Mouse (Mus musculus): Measurements from ENCODE around the gene Rock2. TPM values are rescaled to one million over a fixed set of nuclear protein-coding genes. Genes with fewer than 3 reads are reported as not detected.

Gene Rock2
- polyA plus RNA-seq, 2 experiments: 18.2 to 18.3 TPM

DNA sequence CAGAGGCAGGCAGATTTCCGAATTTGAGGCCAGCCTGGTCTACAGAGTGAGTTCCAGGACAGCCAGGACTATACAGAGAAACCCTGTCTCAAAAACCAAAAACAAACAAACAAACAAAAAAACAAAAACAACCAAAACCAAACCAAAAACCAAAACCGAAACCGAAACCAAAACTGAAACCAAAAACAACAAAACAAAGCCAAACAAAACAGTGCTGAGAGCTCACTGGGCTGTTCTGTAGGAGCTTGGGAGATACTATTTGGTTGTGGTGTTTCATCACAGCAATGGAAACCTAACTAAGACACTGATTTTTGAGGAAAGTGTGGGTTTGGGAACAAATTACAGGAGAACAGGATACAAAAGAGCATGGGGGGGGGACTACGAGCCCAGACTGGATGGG, 127.5 kb downstream of the Rock2 start:
- H3K27me3 ChIP-seq (ENCODE audit: control insufficient read depth, insufficient read depth, low read length): no peaks in the 10 kb centered on the region
- TF ChIP-seq POLR2A (IDR thresholded peaks at IDR 0.05; ENCODE audit: borderline replicate concordance, extremely low read depth, insufficient read depth, insufficient read length): no peak
- DNase-seq (ENCODE audit: low spot score) (no peak), ATAC-seq (ENCODE audit: low FRiP score, low read depth) (no peak)
- no peak overlapping the region for H3K4me2 ChIP-seq (replicated peaks; ENCODE audit: low read depth, low read length, severe bottlenecking)
- no peaks in the 10 kb centered on the region for H3K4me1 ChIP-seq (ENCODE audit: control insufficient read depth, insufficient read depth, low read length)
- 82% methylated on average over 4 of the region's 4 CpGs for WGBS
- no peaks in the 10 kb centered on the region for H3K9me3 ChIP-seq (ENCODE audit: control insufficient read depth, low read length)
- no peak overlapping the region for H3K27ac ChIP-seq (replicated peaks; ENCODE audit: low read depth, low read length)
- no peak overlapping the region for H3K9ac ChIP-seq (ENCODE audit: low read depth, low read length, severe bottlenecking)
- H3K36me3 ChIP-seq (ENCODE audit: control insufficient read depth, insufficient read depth, low read length): no peaks in the 10 kb centered on the region
- H3K4me3 ChIP-seq (replicated peaks; ENCODE audit: low read length): no peak overlapping the region

DNA sequence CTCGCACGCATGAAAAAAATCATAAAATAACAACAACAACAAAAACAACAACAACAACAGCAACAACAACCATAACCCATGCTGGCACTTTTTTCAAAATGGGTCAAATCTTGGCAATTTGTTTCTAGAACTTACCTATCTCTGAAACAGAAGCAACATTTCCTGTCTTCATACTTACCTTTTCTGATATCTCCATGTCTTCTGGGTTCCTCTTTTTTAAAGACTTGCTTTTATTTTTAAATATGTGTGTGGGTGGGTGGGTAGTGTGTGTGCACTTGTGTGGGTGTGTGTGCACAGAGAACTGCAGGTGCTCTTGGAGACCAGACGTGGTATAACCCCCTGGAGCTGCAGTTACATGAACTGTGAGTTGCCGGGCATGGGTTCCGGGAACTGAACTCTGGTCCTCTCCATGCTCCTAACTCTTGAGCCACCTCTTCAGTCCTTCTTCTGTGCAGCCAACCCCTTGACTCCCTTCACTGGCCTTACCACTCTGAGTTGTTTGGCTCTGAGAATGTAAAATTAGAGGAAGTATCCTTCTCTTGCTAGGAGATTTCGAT, 129.9 kb downstream of the Rock2 start:
- DNase-seq (ENCODE audit: low spot score): no peak
- Histone ChIP-seq H3K4me2 (replicated peaks; ENCODE audit: low read depth, low read length, severe bottlenecking) (no peak overlapping the region), H3K27me3 (ENCODE audit: control insufficient read depth, insufficient read depth, low read length) (no peaks in the 10 kb centered on the region), H3K9me3 (ENCODE audit: control insufficient read depth, low read length) (no peaks in the 10 kb centered on the region), H3K36me3 (ENCODE audit: control insufficient read depth, insufficient read depth, low read length) (no peaks in the 10 kb centered on the region), H3K4me3 (replicated peaks; ENCODE audit: low read length) (no peak overlapping the region), H3K27ac (replicated peaks; ENCODE audit: low read depth, low read length) (no peak overlapping the region), H3K9ac (ENCODE audit: low read depth, low read length, severe bottlenecking) (no peak overlapping the region), H3K4me1 (ENCODE audit: control insufficient read depth, insufficient read depth, low read length) (no peaks in the 10 kb centered on the region)
- 89% methylated on average over 6 of the region's 6 CpGs for WGBS
- ATAC-seq (ENCODE audit: low FRiP score, low read depth): no peak
- no peak for TF ChIP-seq POLR2A (IDR thresholded peaks at IDR 0.05; ENCODE audit: borderline replicate concordance, extremely low read depth, insufficient read depth, insufficient read length)

DNA sequence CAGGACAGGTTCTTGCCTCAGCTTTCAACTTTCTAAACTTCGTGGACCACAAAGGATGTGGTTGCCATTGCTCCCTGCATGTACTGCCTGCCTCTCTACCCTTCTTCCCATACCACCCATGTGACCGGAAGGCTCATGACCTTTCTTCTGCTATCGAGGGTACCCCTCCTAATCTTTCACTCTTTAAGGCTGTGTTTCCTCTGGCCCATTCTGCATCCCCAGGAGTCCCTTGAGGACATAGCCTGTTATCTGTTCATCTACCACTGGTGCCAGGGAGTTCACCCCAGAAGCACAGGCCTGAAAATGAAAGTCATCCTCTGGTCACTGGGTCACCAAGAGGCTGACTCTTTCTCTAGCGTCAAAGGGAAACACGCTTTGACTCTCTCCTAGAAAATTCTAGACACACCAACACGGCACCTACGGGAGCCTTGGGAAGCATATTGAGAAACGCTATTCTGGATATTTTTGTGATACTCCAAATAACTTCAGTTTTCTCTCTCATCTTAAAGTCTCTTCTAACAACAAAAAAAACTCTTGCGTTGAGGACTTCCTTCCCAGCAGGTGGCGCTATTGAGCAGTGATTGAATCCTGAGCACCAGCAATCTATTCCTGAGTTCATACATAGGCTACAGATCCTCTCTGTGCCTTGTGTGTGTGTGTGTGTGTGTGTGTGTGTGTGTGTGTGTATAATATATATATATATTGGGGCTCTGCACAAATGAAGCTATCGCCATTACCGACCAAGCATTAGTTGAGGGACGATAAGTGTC, 138.2 kb downstream of the Rock2 start:
- H3K9ac ChIP-seq (ENCODE audit: low read depth, low read length, severe bottlenecking): no peak overlapping the region
- peaks cover 4% of the 10 kb centered on the region; the same call in 1 of the 2 replicates for H3K4me1 ChIP-seq (ENCODE audit: control insufficient read depth, insufficient read depth, low read length)
- ATAC-seq (ENCODE audit: low FRiP score, low read depth) (no peak), DNase-seq (ENCODE audit: low spot score) (peak; percentile 84)
- no peak for TF ChIP-seq POLR2A (IDR thresholded peaks at IDR 0.05; ENCODE audit: borderline replicate concordance, extremely low read depth, insufficient read depth, insufficient read length)
- H3K4me2 ChIP-seq (replicated peaks; ENCODE audit: low read depth, low read length, severe bottlenecking): no peak overlapping the region
- no peak overlapping the region for H3K27ac ChIP-seq (replicated peaks; ENCODE audit: low read depth, low read length)
- no peak overlapping the region for H3K4me3 ChIP-seq (replicated peaks; ENCODE audit: low read length)
- WGBS: 45% methylated on average over 13 of the region's 13 CpGs
- H3K27me3 ChIP-seq (ENCODE audit: control insufficient read depth, insufficient read depth, low read length): no peaks in the 10 kb centered on the region
- H3K9me3 ChIP-seq (ENCODE audit: control insufficient read depth, low read length): no peaks in the 10 kb centered on the region
- no peaks in the 10 kb centered on the region for H3K36me3 ChIP-seq (ENCODE audit: control insufficient read depth, insufficient read depth, low read length)

DNA sequence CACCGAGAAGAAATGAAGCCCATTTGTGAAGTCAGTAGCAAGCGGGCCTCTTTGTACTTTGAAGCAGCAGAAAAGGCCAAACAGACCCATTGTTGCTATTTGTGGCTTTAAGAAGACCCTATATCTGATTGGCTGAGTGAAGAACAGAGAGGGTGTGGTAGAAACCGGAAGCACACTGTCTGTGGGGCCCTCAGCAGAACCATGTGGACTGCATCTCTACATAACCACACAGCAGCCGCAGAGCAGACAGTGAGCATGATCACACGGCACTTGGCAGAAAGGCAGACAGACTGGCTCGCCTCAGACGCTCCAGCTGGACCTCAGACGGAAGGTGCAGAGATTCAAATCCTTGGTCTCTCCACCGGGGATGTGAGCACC, 138.8 kb downstream of the Rock2 start:
- no peak for ATAC-seq (ENCODE audit: low FRiP score, low read depth)
- no peaks in the 10 kb centered on the region for H3K9me3 ChIP-seq (ENCODE audit: control insufficient read depth, low read length)
- H3K36me3 ChIP-seq (ENCODE audit: control insufficient read depth, insufficient read depth, low read length): no peaks in the 10 kb centered on the region
- 65% methylated on average over 9 of the region's 9 CpGs for WGBS
- peaks cover 4% of the 10 kb centered on the region; the same call in 1 of the 2 replicates for H3K4me1 ChIP-seq (ENCODE audit: control insufficient read depth, insufficient read depth, low read length)
- DNase-seq (ENCODE audit: low spot score): no peak
- no peak for TF ChIP-seq POLR2A (IDR thresholded peaks at IDR 0.05; ENCODE audit: borderline replicate concordance, extremely low read depth, insufficient read depth, insufficient read length)
- no peaks in the 10 kb centered on the region for H3K27me3 ChIP-seq (ENCODE audit: control insufficient read depth, insufficient read depth, low read length)
- H3K9ac ChIP-seq (ENCODE audit: low read depth, low read length, severe bottlenecking): no peak overlapping the region
- no peak overlapping the region for H3K4me3 ChIP-seq (replicated peaks; ENCODE audit: low read length)
- no peak overlapping the region for H3K4me2 ChIP-seq (replicated peaks; ENCODE audit: low read depth, low read length, severe bottlenecking)
- H3K27ac ChIP-seq (replicated peaks; ENCODE audit: low read depth, low read length): no peak overlapping the region

DNA sequence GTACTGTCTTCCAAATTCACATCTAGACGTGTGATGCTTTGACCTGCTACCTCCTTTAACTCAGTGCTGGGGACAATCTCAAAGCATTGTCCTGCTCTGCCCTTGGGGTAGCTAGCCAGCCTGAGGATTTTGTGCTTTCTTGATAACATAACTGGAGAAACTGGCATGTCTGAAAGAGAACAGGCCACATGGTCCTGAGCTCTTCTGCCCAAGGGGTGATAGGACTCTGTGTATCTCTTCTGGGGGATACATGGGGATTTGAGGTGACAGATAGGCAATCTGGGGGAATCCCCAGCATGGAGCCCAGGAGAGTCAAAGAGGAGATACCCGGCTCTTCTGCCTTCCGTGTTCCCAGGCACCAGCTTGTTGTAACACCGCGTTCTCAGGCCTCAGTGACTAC, 140.0 kb downstream of the Rock2 start:
- ATAC-seq (ENCODE audit: low FRiP score, low read depth): no peak
- WGBS: 72% methylated on average over 5 of the region's 5 CpGs
- no peaks in the 10 kb centered on the region for H3K27me3 ChIP-seq (ENCODE audit: control insufficient read depth, insufficient read depth, low read length)
- H3K36me3 ChIP-seq (ENCODE audit: control insufficient read depth, insufficient read depth, low read length): no peaks in the 10 kb centered on the region
- H3K4me2 ChIP-seq (replicated peaks; ENCODE audit: low read depth, low read length, severe bottlenecking): no peak overlapping the region
- H3K9me3 ChIP-seq (ENCODE audit: control insufficient read depth, low read length): no peaks in the 10 kb centered on the region
- no peak overlapping the region for H3K4me3 ChIP-seq (replicated peaks; ENCODE audit: low read length)
- DNase-seq (ENCODE audit: low spot score): no peak
- no peak overlapping the region for H3K27ac ChIP-seq (replicated peaks; ENCODE audit: low read depth, low read length)
- TF ChIP-seq POLR2A (IDR thresholded peaks at IDR 0.05; ENCODE audit: borderline replicate concordance, extremely low read depth, insufficient read depth, insufficient read length): no peak
- no peak overlapping the region for H3K9ac ChIP-seq (ENCODE audit: low read depth, low read length, severe bottlenecking)
- peaks cover 4% of the 10 kb centered on the region; the same call in 1 of the 2 replicates for H3K4me1 ChIP-seq (ENCODE audit: control insufficient read depth, insufficient read depth, low read length)
